Mouse (Mus musculus) neural tube, embryonic 12.5 days (tissue): ENCODE measurements at regions not wholly inside any gene's neighbourhood (a gene's known extent, or its start where the extent isn't known, plus 50 kb on each side); places are given as distances from the start of the nearest gene placed in this dataset.

Experiments
- ATAC-seq: fragments of 200-750 bp; cut with Nextera tagmentation; 2 replicates; pipeline ENCODE4 v1.8.0; 2017; ENCODE audit warnings: low read depth, mild to moderate bottlenecking, moderate TSS enrichment, moderate library complexity; ENCODE audit not compliant: low FRiP score
- H3K27ac ChIP-seq: fragments of 300-500 bp; sonication (generic); 2 replicates; pipeline ENCODE4 v1.5.1; 2016
- H3K27me3 ChIP-seq: fragments of 300-500 bp; sonication (generic); replicated peaks from 2 replicates; pipeline ENCODE4 v1.6.1; 2016; ENCODE audit warnings: mild to moderate bottlenecking
- H3K36me3 ChIP-seq: fragments of 300-500 bp; sonication (generic); 2 replicates; pipeline ENCODE4 v1.6.1; 2016; ENCODE audit warnings: mild to moderate bottlenecking
- H3K4me1 ChIP-seq: fragments of 300-500 bp; sonication (generic); 2 replicates; pipeline ENCODE4 v1.6.1; 2016
- H3K4me2 ChIP-seq: fragments of 300-500 bp; sonication (generic); replicated peaks from 2 replicates; pipeline ENCODE4 v1.6.1; 2016; ENCODE audit warnings: mild to moderate bottlenecking
- H3K4me3 ChIP-seq: fragments of 300-500 bp; sonication (generic); 2 replicates; pipeline ENCODE4 v1.5.1; 2016
- H3K9ac ChIP-seq: fragments of 300-500 bp; sonication (generic); 2 replicates; pipeline ENCODE4 v1.6.1; 2016; ENCODE audit warnings: mild to moderate bottlenecking
- H3K9me3 ChIP-seq: fragments of 300-500 bp; sonication (generic); 2 replicates; pipeline ENCODE4 v1.6.1; 2016; ENCODE audit warnings: mild to moderate bottlenecking
- WGBS: fragments of 180-500 bp; shearing (Covaris S2); methylation state at CpG from one replicate; pipeline ENCODE4 v1.1.7; 2016; 5-methylcytosine and 5-hydroxymethylcytosine counted together

- Histone ChIP-seq H3K27me3 (no peaks in the 10 kb centered on the region), H3K4me2 (no peak overlapping the region), H3K36me3 (0 out of 2 replicates have a peak, but pooled peaks cover 5% of the 10 kb centered on the region), H3K4me3 (no peak overlapping the region), H3K9me3 (no peaks in the 10 kb centered on the region), H3K4me1 (peaks cover 8% of the 10 kb centered on the region; the same call in 1 of the 2 replicates), H3K27ac (no peak overlapping the region), H3K9ac (no peak overlapping the region)
- WGBS = 83% methylated on average over 5 of the region's 5 CpGs
- ATAC-seq = no peak
Observed at GRCm38 (mm10) chr16:77393470-77393869, 208.4 kb downstream of the Gm11146 start.

GRCm38 (mm10) chr16:77392205-77392604, 209.7 kb downstream of the Gm11146 start:
- Histone ChIP-seq H3K9me3 (no peaks in the 10 kb centered on the region), H3K27me3 (no peaks in the 10 kb centered on the region), H3K27ac (no peak overlapping the region), H3K4me1 (peaks cover 4% of the 10 kb centered on the region; the same call in 1 of the 2 replicates), H3K4me2 (no peak overlapping the region), H3K4me3 (no peak overlapping the region), H3K36me3 (0 out of 2 replicates have a peak, but pooled peaks cover 5% of the 10 kb centered on the region), H3K9ac (no peak overlapping the region)
- WGBS = 83% methylated on average over 4 of the region's 4 CpGs
- ATAC-seq = no peak

GRCm38 (mm10) chr16:77384021-77384729, 217.7 kb downstream of the Gm11146 start:
- peak; percentile 74 for ATAC-seq
- Histone ChIP-seq H3K27me3 (no peaks in the 10 kb centered on the region), H3K9me3 (no peaks in the 10 kb centered on the region), H3K4me2 (peak overlapping the region; percentile 20; the same call in 1 of the 2 replicates), H3K9ac (no peak overlapping the region), H3K27ac (no peak overlapping the region), H3K36me3 (no peaks in the 10 kb centered on the region), H3K4me3 (no peak overlapping the region), H3K4me1 (peaks cover 31% of the 10 kb centered on the region)
- WGBS = 47% methylated on average over 6 of the region's 6 CpGs

GRCm38 (mm10) chr16:77382790-77383189, 219.1 kb downstream of the Gm11146 start:
- WGBS = 73% methylated on average over 2 of the region's 2 CpGs
- H3K36me3 ChIP-seq = no peaks in the 10 kb centered on the region
- no peaks in the 10 kb centered on the region for H3K9me3 ChIP-seq
- H3K4me2 ChIP-seq = no peak overlapping the region
- H3K4me1 ChIP-seq = peaks cover 31% of the 10 kb centered on the region
- ATAC-seq = no peak
- no peak overlapping the region for H3K4me3 ChIP-seq
- no peaks in the 10 kb centered on the region for H3K27me3 ChIP-seq
- no peak overlapping the region for H3K27ac ChIP-seq
- H3K9ac ChIP-seq = no peak overlapping the region

- 88% methylated on average over 3 of the region's 3 CpGs for WGBS
Observed at GRCm38 (mm10) chr16:77372768-77373167, 229.1 kb downstream of the Gm11146 start.

GRCm38 (mm10) chr16:77369810-77370209, 232.1 kb downstream of the Gm11146 start:
- Histone ChIP-seq H3K36me3 (no peaks in the 10 kb centered on the region), H3K9me3 (no peaks in the 10 kb centered on the region), H3K4me2 (no peak overlapping the region), H3K9ac (no peak overlapping the region), H3K4me1 (no peaks in the 10 kb centered on the region; the same call in 1 of the 2 replicates), H3K27ac (no peak overlapping the region), H3K4me3 (no peak overlapping the region), H3K27me3 (no peaks in the 10 kb centered on the region)
- ATAC-seq = no peak
- 93% methylated on average over 2 of the region's 2 CpGs for WGBS

More at GRCm38 (mm10) chr16:77372768-77373167, 229.1 kb downstream of the Gm11146 start:
- no peaks in the 10 kb centered on the region; the same call in 1 of the 2 replicates for H3K4me1 ChIP-seq
- H3K27me3 ChIP-seq = no peaks in the 10 kb centered on the region
- no peak overlapping the region for H3K4me2 ChIP-seq
- no peaks in the 10 kb centered on the region for H3K36me3 ChIP-seq
- no peak overlapping the region for H3K9ac ChIP-seq
- no peak for ATAC-seq
- H3K27ac ChIP-seq = no peak overlapping the region
- H3K4me3 ChIP-seq = no peak overlapping the region
- no peaks in the 10 kb centered on the region for H3K9me3 ChIP-seq

- no peaks in the 10 kb centered on the region for H3K36me3 ChIP-seq
- no peak overlapping the region for H3K4me2 ChIP-seq
- no peaks in the 10 kb centered on the region for H3K9me3 ChIP-seq
- no peaks in the 10 kb centered on the region; the same call in 1 of the 2 replicates for H3K4me1 ChIP-seq
- ATAC-seq = no peak
- no peaks in the 10 kb centered on the region for H3K27me3 ChIP-seq
- H3K9ac ChIP-seq = no peak overlapping the region
- H3K4me3 ChIP-seq = no peak overlapping the region
- no peak overlapping the region for H3K27ac ChIP-seq
- WGBS = 59% methylated on average over 2 of the region's 2 CpGs
Observed at GRCm38 (mm10) chr16:77365254-77365653, 236.6 kb downstream of the Gm11146 start.

GRCm38 (mm10) chr16:77364439-77364838, 237.5 kb downstream of the Gm11146 start:
- Histone ChIP-seq H3K27ac (no peak overlapping the region), H3K4me2 (no peak overlapping the region), H3K36me3 (no peaks in the 10 kb centered on the region), H3K9ac (no peak overlapping the region), H3K4me3 (no peak overlapping the region), H3K27me3 (no peaks in the 10 kb centered on the region), H3K9me3 (no peaks in the 10 kb centered on the region), H3K4me1 (no peaks in the 10 kb centered on the region; the same call in 1 of the 2 replicates)
- no peak for ATAC-seq
- 93% methylated on average over 3 of the region's 3 CpGs for whole genome bisulfite sequencing

GRCm38 (mm10) chr16:77359190-77359589, 242.7 kb downstream of the Gm11146 start:
- Histone ChIP-seq H3K4me3 (no peak overlapping the region), H3K9me3 (no peaks in the 10 kb centered on the region), H3K27me3 (no peaks in the 10 kb centered on the region), H3K27ac (no peak overlapping the region), H3K9ac (no peak overlapping the region), H3K4me2 (no peak overlapping the region), H3K4me1 (no peaks in the 10 kb centered on the region; the same call in 1 of the 2 replicates), H3K36me3 (no peaks in the 10 kb centered on the region)
- no peak for ATAC-seq
- 87% methylated on average over 5 of the region's 5 CpGs for WGBS

- 82% methylated on average over 5 of the region's 5 CpGs for WGBS
- no peaks in the 10 kb centered on the region for H3K27me3 ChIP-seq
- H3K36me3 ChIP-seq = no peaks in the 10 kb centered on the region
- H3K4me2 ChIP-seq = no peak overlapping the region
- no peak overlapping the region for H3K27ac ChIP-seq
- no peak overlapping the region for H3K9ac ChIP-seq
- ATAC-seq = no peak
- H3K9me3 ChIP-seq = no peaks in the 10 kb centered on the region
- H3K4me3 ChIP-seq = no peak overlapping the region
- no peaks in the 10 kb centered on the region; the same call in 1 of the 2 replicates for H3K4me1 ChIP-seq
Observed at GRCm38 (mm10) chr16:77355260-77355659, 246.6 kb downstream of the Gm11146 start.

GRCm38 (mm10) chr16:77354201-77354712, 247.6 kb downstream of the Gm11146 start:
- H3K4me3 ChIP-seq = no peak overlapping the region
- H3K9ac ChIP-seq = no peak overlapping the region
- WGBS = 93% methylated on average over 3 of the region's 3 CpGs
- H3K27ac ChIP-seq = no peak overlapping the region
- H3K27me3 ChIP-seq = no peaks in the 10 kb centered on the region
- no peaks in the 10 kb centered on the region; the same call in 1 of the 2 replicates for H3K4me1 ChIP-seq
- peaks cover 5% of the 10 kb centered on the region; the same call in 1 of the 2 replicates for H3K36me3 ChIP-seq
- no peaks in the 10 kb centered on the region for H3K9me3 ChIP-seq
- H3K4me2 ChIP-seq = no peak overlapping the region
- no peak for ATAC-seq

- peaks cover 7% of the 10 kb centered on the region; the same call in 1 of the 2 replicates for H3K36me3 ChIP-seq
- H3K9ac ChIP-seq = no peak overlapping the region
- no peaks in the 10 kb centered on the region for H3K27me3 ChIP-seq
- WGBS = 85% methylated on average over 7 of the region's 7 CpGs
- no peaks in the 10 kb centered on the region for H3K4me1 ChIP-seq
- H3K4me3 ChIP-seq = no peak overlapping the region
- ATAC-seq = no peak
- no peak overlapping the region for H3K4me2 ChIP-seq
- no peaks in the 10 kb centered on the region for H3K9me3 ChIP-seq
- no peak overlapping the region for H3K27ac ChIP-seq
Observed at GRCm38 (mm10) chr16:77346128-77346527, 255.8 kb downstream of the Gm11146 start.
